Mouse (Mus musculus) liver, embryonic 16.5 days (tissue): Measurements from ENCODE around the gene Iqsec2. TPM values are rescaled to one million over a fixed set of nuclear protein-coding genes. Genes with fewer than 3 reads are reported as not detected.

Experiments used
- ATAC-seq: fragments of 200-750 bp; cut with Nextera tagmentation; 2 replicates; pipeline ENCODE4 v1.8.0; 2017; ENCODE audit warnings: low read depth, mild to moderate bottlenecking, moderate number of reproducible peaks, moderate library complexity
- H3K27ac ChIP-seq: fragments of 300-500 bp; sonication (generic); 2 replicates; pipeline ENCODE4 v1.5.1; 2014; ENCODE audit warnings: mild to moderate bottlenecking, low read length
- H3K27me3 ChIP-seq: fragments of 300-500 bp; sonication (generic); 2 replicates; pipeline ENCODE4 v1.6.1; 2014; ENCODE audit warnings: low read depth, low read length, mixed read lengths; ENCODE audit not compliant: control insufficient read depth, insufficient read depth
- H3K36me3 ChIP-seq: fragments of 300-500 bp; sonication (generic); 2 replicates; pipeline ENCODE4 v1.6.1; 2014; ENCODE audit warnings: mild to moderate bottlenecking; ENCODE audit not compliant: control insufficient read depth, insufficient read depth
- H3K4me1 ChIP-seq: fragments of 300-500 bp; sonication (generic); 2 replicates; pipeline ENCODE4 v1.6.1; 2014; ENCODE audit warnings: low read depth, low read length, mixed read lengths; ENCODE audit not compliant: control insufficient read depth
- H3K4me2 ChIP-seq: fragments of 300-500 bp; sonication (generic); 2 replicates; pipeline ENCODE4 v1.6.1; 2014; ENCODE audit warnings: low read depth, low read length, mixed read lengths
- H3K4me3 ChIP-seq: fragments of 300-500 bp; sonication (generic); 2 replicates; pipeline ENCODE4 v1.5.1; 2014; ENCODE audit warnings: low read depth, mild to moderate bottlenecking, low read length
- H3K9ac ChIP-seq: fragments of 300-500 bp; sonication (generic); 2 replicates; pipeline ENCODE4 v1.6.1; 2014; ENCODE audit warnings: low read depth, low read length
- H3K9me3 ChIP-seq: fragments of 300-500 bp; sonication (generic); replicated peaks from 2 replicates; pipeline ENCODE4 v1.6.1; 2016; ENCODE audit warnings: low read length; ENCODE audit not compliant: control insufficient read depth
- WGBS: fragments of 180-500 bp; shearing (Covaris S2); extraction: QIAGEN DNeasy Blood & Tissue Kit; methylation state at CpG from one replicate; pipeline ENCODE4 v1.1.7; 2014; ENCODE audit not compliant: insufficient replicate concordance; 5-methylcytosine and 5-hydroxymethylcytosine counted together
- polyA plus RNA-seq: library from polyadenylated mRNA; unstranded; fragments of >200 nt; fragmentation: Nextera tagmentation; extraction: Ambion mirVana; gene quantifications from 2 replicates; pipeline ENCODE4 v1.2.1, GENCODE M21; 2015

The Iqsec2 gene
- polyA plus RNA-seq, 1 experiment from 2014 or later: 2.7 TPM

DNA sequence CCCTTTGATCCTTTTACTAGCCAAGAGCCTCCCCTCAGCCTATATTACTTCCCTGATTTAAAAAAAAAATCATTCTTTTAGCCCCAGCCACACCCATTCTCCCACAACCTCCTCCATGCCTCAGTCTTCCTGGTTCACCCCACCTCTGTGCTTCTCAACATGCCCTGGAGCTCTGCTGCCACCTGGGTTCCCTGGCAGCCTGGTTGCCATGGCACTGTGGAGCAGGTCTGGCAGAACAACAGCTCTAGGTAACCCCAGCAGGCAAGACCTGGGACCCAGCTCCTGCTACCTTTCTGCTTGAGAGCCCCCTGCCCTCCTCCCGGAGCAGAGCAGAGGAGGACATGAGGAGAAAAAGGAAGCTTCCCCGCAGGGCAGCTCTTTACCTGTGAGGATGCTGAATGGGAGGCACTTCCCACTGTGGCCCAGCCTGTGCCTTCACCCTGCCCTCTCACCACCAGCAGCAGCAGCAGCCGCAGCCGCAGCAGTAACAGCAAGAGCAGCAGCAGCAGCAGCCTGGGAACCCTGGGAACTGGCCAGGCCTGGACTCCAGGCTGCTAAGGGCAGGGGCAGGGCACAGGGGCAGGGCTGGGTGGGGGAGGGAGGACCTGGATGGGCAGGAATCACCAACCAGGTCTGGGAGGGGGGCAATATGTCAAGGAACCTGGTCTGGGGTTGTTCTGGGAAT, 57.8 kb downstream of the Iqsec2 start:
- H3K4me3 ChIP-seq: no peak overlapping the region
- H3K36me3 ChIP-seq: no peaks in the 10 kb centered on the region
- peaks cover 2% of the 10 kb centered on the region for H3K27me3 ChIP-seq
- 58% methylated on average over 4 of the region's 4 CpGs for WGBS
- no peaks in the 10 kb centered on the region for H3K9me3 ChIP-seq
- no peak overlapping the region for H3K27ac ChIP-seq
- no peak overlapping the region for H3K4me2 ChIP-seq
- H3K9ac ChIP-seq: no peak overlapping the region
- ATAC-seq: no peak
- no peaks in the 10 kb centered on the region for H3K4me1 ChIP-seq

GRCm38 (mm10) chrX:152202422-152203103, 58.5 kb downstream of the Iqsec2 start:
- Histone ChIP-seq H3K4me1 (no peaks in the 10 kb centered on the region), H3K4me3 (no peak overlapping the region), H3K36me3 (no peaks in the 10 kb centered on the region), H3K9me3 (no peaks in the 10 kb centered on the region), H3K4me2 (no peak overlapping the region), H3K27ac (no peak overlapping the region), H3K9ac (no peak overlapping the region), H3K27me3 (peaks cover 2% of the 10 kb centered on the region)
- 33% methylated on average over 8 of the region's 8 CpGs for WGBS
- ATAC-seq: peak; percentile 30; the same call in 1 of the 2 replicates

DNA sequence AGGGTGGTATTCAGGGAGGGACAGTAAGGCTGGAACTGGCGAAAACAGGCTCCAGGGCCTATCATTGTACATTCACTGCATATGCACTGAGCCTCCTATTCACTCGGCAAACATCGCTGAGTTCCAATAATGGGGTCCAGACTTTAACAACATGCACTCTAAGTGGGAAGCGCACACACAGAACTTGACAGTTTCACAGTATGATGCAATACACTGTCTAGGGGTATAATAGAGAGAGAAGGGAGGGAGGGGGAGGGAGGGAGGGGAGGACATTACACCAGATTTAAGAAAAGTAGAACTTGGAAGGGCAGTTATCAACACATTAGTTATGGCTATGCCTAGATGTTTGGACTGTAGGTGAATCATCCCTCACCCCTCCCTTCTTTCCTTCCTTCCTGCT, 59.2 kb downstream of the Iqsec2 start:
- Histone ChIP-seq H3K27me3 (peaks cover 2% of the 10 kb centered on the region), H3K9me3 (no peaks in the 10 kb centered on the region), H3K4me2 (no peak overlapping the region), H3K36me3 (no peaks in the 10 kb centered on the region), H3K9ac (no peak overlapping the region), H3K27ac (no peak overlapping the region), H3K4me3 (no peak overlapping the region), H3K4me1 (no peaks in the 10 kb centered on the region)
- WGBS: 58% methylated on average over 4 of the region's 4 CpGs
- no peak for ATAC-seq

- H3K9me3 ChIP-seq: no peaks in the 10 kb centered on the region
- peak; percentile 37; the same call in 1 of the 2 replicates for ATAC-seq
- WGBS: 68% methylated on average over 1 of the region's 1 CpGs
These were observed 61.4 kb downstream of the Iqsec2 start for GRCm38 (mm10) chrX:152205486-152205885.

DNA sequence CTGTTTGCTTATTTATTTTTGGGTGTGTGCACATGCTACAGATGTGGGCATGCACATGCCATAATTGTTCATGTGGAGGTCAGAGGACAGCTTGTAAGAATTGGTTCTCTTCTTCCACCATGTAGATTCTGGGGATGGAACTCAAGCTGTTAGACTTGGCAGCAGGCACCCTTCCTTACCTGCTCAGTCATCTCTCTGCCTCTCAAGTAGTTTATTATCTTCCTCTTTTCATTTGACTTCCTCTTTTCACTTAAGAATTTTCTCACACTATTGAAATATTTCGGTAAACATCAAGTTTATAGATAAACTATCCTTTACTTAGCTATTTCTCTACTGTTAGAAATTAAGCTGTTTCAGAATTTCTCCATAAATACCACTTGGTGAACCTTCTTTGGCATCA, 70.6 kb downstream of the Iqsec2 start:
- Histone ChIP-seq H3K9me3 (no peaks in the 10 kb centered on the region), H3K4me3 (no peak overlapping the region), H3K4me1 (no peaks in the 10 kb centered on the region), H3K27me3 (peaks cover 9% of the 10 kb centered on the region; the same call in 1 of the 2 replicates), H3K4me2 (no peak overlapping the region), H3K9ac (no peak overlapping the region), H3K27ac (no peak overlapping the region), H3K36me3 (no peaks in the 10 kb centered on the region)
- 33% methylated on average over 1 of the region's 1 CpGs for WGBS
- ATAC-seq: no peak

More at GRCm38 (mm10) chrX:152205486-152205885, 61.4 kb downstream of the Iqsec2 start:
- no peaks in the 10 kb centered on the region; the same call in 1 of the 2 replicates for H3K27me3 ChIP-seq
- no peaks in the 10 kb centered on the region for H3K36me3 ChIP-seq
- H3K4me3 ChIP-seq: no peak overlapping the region
- no peak overlapping the region for H3K4me2 ChIP-seq
- H3K27ac ChIP-seq: no peak overlapping the region
- H3K9ac ChIP-seq: no peak overlapping the region
- no peaks in the 10 kb centered on the region for H3K4me1 ChIP-seq

- no peaks in the 10 kb centered on the region for H3K36me3 ChIP-seq
- H3K9ac ChIP-seq: no peak overlapping the region
- H3K4me1 ChIP-seq: no peaks in the 10 kb centered on the region
- WGBS: 81% methylated on average over 2 of the region's 2 CpGs
- no peak for ATAC-seq
- H3K27me3 ChIP-seq: peaks cover 9% of the 10 kb centered on the region; the same call in 1 of the 2 replicates
- no peak overlapping the region for H3K4me2 ChIP-seq
- H3K27ac ChIP-seq: no peak overlapping the region
- H3K4me3 ChIP-seq: no peak overlapping the region
- no peaks in the 10 kb centered on the region for H3K9me3 ChIP-seq
These were observed 74.5 kb downstream of the Iqsec2 start for GRCm38 (mm10) chrX:152218529-152218928.

- ATAC-seq: no peak
- H3K36me3 ChIP-seq: no peaks in the 10 kb centered on the region
- H3K27me3 ChIP-seq: peaks cover 9% of the 10 kb centered on the region; the same call in 1 of the 2 replicates
- no peaks in the 10 kb centered on the region for H3K4me1 ChIP-seq
- no peak overlapping the region for H3K9ac ChIP-seq
- H3K9me3 ChIP-seq: no peaks in the 10 kb centered on the region
- no peak overlapping the region for H3K4me3 ChIP-seq
- H3K4me2 ChIP-seq: no peak overlapping the region
- H3K27ac ChIP-seq: no peak overlapping the region
- 54% methylated on average over 4 of the region's 4 CpGs for WGBS
These were observed 77.7 kb downstream of the Iqsec2 start for GRCm38 (mm10) chrX:152221721-152222120.

DNA sequence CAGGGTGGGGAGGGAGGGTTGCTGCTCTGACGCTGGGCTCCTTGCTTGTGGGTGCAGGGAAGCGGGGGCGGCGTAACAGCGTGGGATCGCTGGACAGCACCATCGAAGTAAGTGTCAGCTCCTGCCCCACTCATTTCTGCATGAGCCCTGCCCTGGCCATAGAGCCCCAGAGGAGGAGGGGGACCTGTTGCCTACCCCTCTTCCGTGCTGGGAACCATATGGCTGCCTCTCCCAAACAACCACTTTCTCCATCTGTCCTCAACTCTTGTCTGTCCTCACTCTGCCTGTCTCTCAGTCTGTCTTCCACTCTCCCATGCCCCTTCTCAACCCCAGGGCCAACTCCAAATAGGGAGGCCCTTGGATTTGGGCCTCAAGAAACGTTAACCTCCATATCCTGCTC, 78.2 kb downstream of the Iqsec2 start:
- no peak overlapping the region for H3K4me3 ChIP-seq
- no peak for ATAC-seq
- no peaks in the 10 kb centered on the region for H3K36me3 ChIP-seq
- H3K4me2 ChIP-seq: no peak overlapping the region
- no peak overlapping the region for H3K27ac ChIP-seq
- no peaks in the 10 kb centered on the region for H3K9me3 ChIP-seq
- 60% methylated on average over 9 of the region's 9 CpGs for WGBS
- no peak overlapping the region for H3K9ac ChIP-seq
- no peaks in the 10 kb centered on the region for H3K4me1 ChIP-seq
- peaks cover 9% of the 10 kb centered on the region; the same call in 1 of the 2 replicates for H3K27me3 ChIP-seq

DNA sequence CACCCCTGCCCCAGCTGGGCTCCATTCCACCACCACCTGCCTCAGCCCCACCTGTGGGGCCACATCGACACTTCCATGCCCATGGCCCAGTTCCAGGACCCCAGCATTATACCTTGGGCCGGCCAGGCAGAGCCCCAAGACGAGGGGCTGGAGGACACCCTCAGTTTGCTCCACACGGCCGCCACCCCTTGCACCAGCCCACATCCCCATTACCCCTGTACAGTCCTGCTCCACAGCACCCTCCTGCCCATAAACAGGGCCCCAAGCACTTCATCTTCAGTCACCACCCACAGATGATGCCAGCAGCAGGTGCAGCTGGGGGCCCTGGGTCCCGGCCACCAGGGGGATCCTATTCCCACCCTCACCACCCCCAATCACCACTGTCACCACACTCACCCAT, 79.2 kb downstream of the Iqsec2 start:
- 62% methylated on average over 6 of the region's 6 CpGs for WGBS
- H3K9me3 ChIP-seq: no peaks in the 10 kb centered on the region
- no peak overlapping the region for H3K27ac ChIP-seq
- no peaks in the 10 kb centered on the region for H3K4me1 ChIP-seq
- H3K4me2 ChIP-seq: no peak overlapping the region
- no peak overlapping the region for H3K4me3 ChIP-seq
- ATAC-seq: no peak
- peaks cover 7% of the 10 kb centered on the region; the same call in 1 of the 2 replicates for H3K27me3 ChIP-seq
- H3K9ac ChIP-seq: no peak overlapping the region
- H3K36me3 ChIP-seq: no peaks in the 10 kb centered on the region
